Mouse (Mus musculus) liver, postnatal 0 days (tissue): ENCODE data around the gene Mfsd4b5.

Source experiments
- CTCF ChIP-seq: sonication (generic); IDR thresholded peaks from 2 replicates; pipeline ENCODE4 v1.5.1; 2016; ENCODE audit warnings: antibody characterized with exemption, low read depth
- EP300 ChIP-seq: IDR thresholded peaks from 2 replicates; pipeline ENCODE4 v1.6.1; 2016; ENCODE audit warnings: antibody characterized with exemption, low read depth, mild to moderate bottlenecking

DNA sequence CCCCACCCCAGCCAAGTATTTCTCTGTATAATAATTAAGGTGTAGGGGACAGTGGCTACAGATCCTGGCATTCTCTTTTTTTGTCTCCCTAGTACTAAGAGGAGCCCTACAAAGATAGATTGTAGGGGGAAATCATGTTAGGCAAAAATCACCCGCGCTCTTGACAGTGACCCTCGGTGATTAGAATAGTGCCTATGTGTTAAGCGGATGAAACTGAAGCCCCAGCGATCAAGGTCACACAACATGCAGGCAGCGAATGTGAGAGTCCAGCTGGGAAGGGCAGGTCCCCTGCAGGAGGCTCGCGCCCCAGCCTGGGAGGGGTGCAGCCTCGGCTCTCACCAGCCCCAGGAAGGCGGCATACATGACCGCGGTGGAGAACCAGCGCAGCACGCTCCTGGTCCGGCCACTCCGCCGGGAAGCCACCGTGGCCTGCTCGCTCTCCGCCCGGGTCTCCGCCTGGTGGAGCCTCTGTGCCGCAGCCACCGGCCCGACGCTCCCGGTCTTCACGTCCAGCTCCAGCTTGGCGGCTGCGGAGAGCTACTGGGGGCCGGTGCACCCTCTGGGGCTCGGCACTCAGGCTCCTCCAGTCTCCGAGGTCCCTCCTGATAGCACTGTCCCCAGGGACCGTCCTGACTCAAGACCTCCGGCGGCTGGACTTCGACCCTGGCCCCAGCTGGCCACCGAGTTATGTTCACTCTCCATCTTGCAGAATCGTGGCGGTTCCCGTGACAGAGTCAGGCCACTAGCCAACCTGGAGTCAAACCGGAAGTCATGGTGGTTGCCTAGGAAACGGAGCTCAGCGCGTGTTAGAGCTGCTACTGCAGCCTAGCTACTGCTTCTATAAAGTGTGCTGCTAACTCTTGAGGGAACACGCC, 38.3 kb upstream of the Mfsd4b5 start, which contains the start of gene Mfsd4b1:
- TF ChIP-seq CTCF (peak; percentile 31), EP300 (no peak)
